ENCODE assay signal across 31 mouse cellular contexts in the genomic region with DNA sequence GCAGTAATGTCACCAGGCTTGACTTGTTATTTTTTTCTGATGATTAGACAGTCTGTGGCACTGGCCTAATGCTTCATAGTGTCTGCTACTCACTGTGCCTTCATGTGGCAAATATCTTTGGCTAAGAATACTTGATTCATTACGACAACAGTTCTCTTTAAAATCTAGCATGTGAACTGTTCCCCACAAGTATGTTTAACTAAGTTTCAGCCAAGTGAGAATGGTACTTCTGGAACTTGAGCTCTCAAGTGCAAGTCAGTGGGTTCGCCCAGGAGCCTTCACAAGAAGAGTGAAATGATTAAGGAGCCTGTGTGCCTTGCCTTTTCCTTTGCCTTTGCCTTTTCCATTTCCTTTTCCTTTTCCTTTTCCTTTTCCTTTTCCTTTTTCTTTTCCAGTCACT. TPM values are rescaled to one million over a fixed set of nuclear protein-coding genes. Genes with fewer than 3 reads are reported as not detected.
DNase-seq lines count a peak whose midpoint lies in the region; ATAC-seq and TF ChIP-seq lines count a peak whose summit lies in the region.
"Had no signal": no experiment of that assay in that cellular context is flagged by ENCODE, and none has a peak within 500 bp of the region (broad histone marks: within the 10 kb centered on the region; RNA-seq: fewer than 3 reads in every experiment).

No protein-coding gene starts in this region.

- DNase-seq in lung, adult 2 months: peak; percentile 22
- DNase-seq in lung, postnatal 10 days: peak; percentile 49
- no peak for DNase-seq in layer of hippocampus, postnatal 25 days (ENCODE audit: extremely low spot score in 1 of 2, low spot score in 1 of 2)
- no peak for DNase-seq in forebrain, embryonic 14.5 days (ENCODE audit: low spot score)
- DNase-seq: adrenal gland, adult 8-10 months; B cell, adult 2 months; cerebellum, adult 8-10 months; cerebellum, postnatal 25 days; heart, postnatal 36 days; kidney, adult 8-10 months; kidney, postnatal 4 days; layer of hippocampus, postnatal 36 days; thymus, adult 2 months; thymus, postnatal 36 days had no signal

- TF ChIP-seq CTCF in bone marrow, adult 2 months (IDR thresholded peaks at IDR 0.05; ENCODE audit: control insufficient read depth, insufficient read depth, low read length): no peak
- no peak for TF ChIP-seq CTCF in lung, adult 2 months (IDR thresholded peaks at IDR 0.05; ENCODE audit: insufficient read depth, low read length)

- WGBS in bone marrow, adult 2 months: 77% methylated on average over 2 of the region's 2 CpGs
- 53% methylated on average over 2 of the region's 2 CpGs for WGBS in lung, adult 2 months
- 91% methylated on average over 2 of the region's 2 CpGs for WGBS in hindbrain, embryonic 13.5 days
- WGBS in forebrain, embryonic 14.5 days: 80% methylated on average over 2 of the region's 2 CpGs

- no peaks in the 10 kb centered on the region for H3K4me1 ChIP-seq in bone marrow, adult 2 months (ENCODE audit: control insufficient read depth, insufficient read depth, low read length)
- H3K4me1 ChIP-seq in lung, adult 2 months (ENCODE audit: control insufficient read depth, insufficient read depth, low read length): peaks cover 5% of the 10 kb centered on the region
- H3K4me1 ChIP-seq in hindbrain, embryonic 13.5 days (replicated peaks): no peaks in the 10 kb centered on the region
- H3K4me1 ChIP-seq in forebrain, embryonic 14.5 days (ENCODE audit: control insufficient read depth, insufficient read depth, low read length): no peaks in the 10 kb centered on the region
- H3K4me1 ChIP-seq: hindbrain, embryonic 12.5 days; limb, embryonic 10.5 days; limb, embryonic 15.5 days; megakaryocyte, embryonic 14.5 days; midbrain, embryonic 12.5 days; neural tube, embryonic 12.5 days had no signal

- H3K4me2 ChIP-seq in hindbrain, embryonic 13.5 days: no peak overlapping the region
- no peak overlapping the region for H3K4me2 ChIP-seq in forebrain, embryonic 14.5 days (ENCODE audit: low read length)
- H3K4me2 ChIP-seq: heart, embryonic 11.5 days; hindbrain, embryonic 12.5 days; limb, embryonic 15.5 days; midbrain, embryonic 12.5 days; neural tube, embryonic 12.5 days had no signal

- H3K9ac ChIP-seq in hindbrain, embryonic 13.5 days: no peak overlapping the region
- H3K9ac ChIP-seq in forebrain, embryonic 14.5 days (ENCODE audit: low read length): no peak overlapping the region
- H3K9ac ChIP-seq: hindbrain, embryonic 12.5 days; limb, embryonic 15.5 days; midbrain, embryonic 12.5 days; neural tube, embryonic 12.5 days had no signal

- no peaks in the 10 kb centered on the region for H3K36me3 ChIP-seq in hindbrain, embryonic 13.5 days
- no peaks in the 10 kb centered on the region for H3K36me3 ChIP-seq in forebrain, embryonic 14.5 days (ENCODE audit: control insufficient read depth, insufficient read depth, low read length)
- H3K36me3 ChIP-seq: hindbrain, embryonic 12.5 days; limb, embryonic 10.5 days; limb, embryonic 15.5 days; midbrain, embryonic 12.5 days; neural tube, embryonic 12.5 days had no signal

- ATAC-seq in hindbrain, embryonic 13.5 days (ENCODE audit: low FRiP score): no peak
- no peak for ATAC-seq in forebrain, embryonic 14.5 days
- ATAC-seq: activated CD4-positive, CD25-positive, alpha-beta regulatory T cell, adult 4 months; forebrain, embryonic 16.5 days; intestine, embryonic 16.5 days had no signal

- no peaks in the 10 kb centered on the region for H3K27me3 ChIP-seq in hindbrain, embryonic 13.5 days
- H3K27me3 ChIP-seq in forebrain, embryonic 14.5 days (replicated peaks; ENCODE audit: control insufficient read depth, insufficient read depth, low read length): no peaks in the 10 kb centered on the region
- H3K27me3 ChIP-seq: hindbrain, embryonic 12.5 days; limb, embryonic 15.5 days; midbrain, embryonic 12.5 days; neural tube, embryonic 12.5 days had no signal

- no peaks in the 10 kb centered on the region for H3K9me3 ChIP-seq in hindbrain, embryonic 13.5 days
- H3K9me3 ChIP-seq in forebrain, embryonic 14.5 days (replicated peaks; ENCODE audit: control insufficient read depth, low read length): no peaks in the 10 kb centered on the region
- H3K9me3 ChIP-seq: hindbrain, embryonic 12.5 days; limb, embryonic 10.5 days; limb, embryonic 15.5 days; megakaryocyte, embryonic 14.5 days; midbrain, embryonic 12.5 days; neural tube, embryonic 12.5 days had no signal

- H3K27ac ChIP-seq in bone marrow, adult 2 months (ENCODE audit: control insufficient read depth, insufficient read depth, low read depth, low read length, poor library complexity): no peak overlapping the region
- no peak overlapping the region for H3K27ac ChIP-seq in hindbrain, embryonic 13.5 days
- H3K27ac ChIP-seq in forebrain, embryonic 14.5 days (ENCODE audit: low read depth, low read length): no peak overlapping the region
- H3K27ac ChIP-seq: hindbrain, embryonic 12.5 days; kidney, postnatal 0 days; limb, embryonic 10.5 days; limb, embryonic 15.5 days; midbrain, embryonic 12.5 days; neural tube, embryonic 12.5 days had no signal

- TF ChIP-seq POLR2A in bone marrow, adult 2 months (IDR thresholded peaks at IDR 0.05; ENCODE audit: borderline replicate concordance, control insufficient read depth, low read depth, low read length): no peak
- TF ChIP-seq POLR2A in lung, adult 2 months (IDR thresholded peaks at IDR 0.05; ENCODE audit: borderline replicate concordance, extremely low read depth, low read depth, low read length): no peak

- H3K4me3 ChIP-seq in bone marrow, adult 2 months (replicated peaks; ENCODE audit: control insufficient read depth, low read depth, low read length): peak overlapping the region; percentile 3
- no peak overlapping the region for H3K4me3 ChIP-seq in lung, adult 2 months (replicated peaks; ENCODE audit: extremely low read depth, low read depth, low read length)
- H3K4me3 ChIP-seq in hindbrain, embryonic 13.5 days: no peak overlapping the region
- H3K4me3 ChIP-seq in forebrain, embryonic 14.5 days (ENCODE audit: low read depth, low read length): no peak overlapping the region
- H3K4me3 ChIP-seq: hindbrain, embryonic 12.5 days; limb, embryonic 10.5 days; limb, embryonic 15.5 days; megakaryocyte, embryonic 14.5 days; midbrain, embryonic 12.5 days; myocyte; neural tube, embryonic 12.5 days had no signal

RNA-seq across cellular contexts. Expression of a gene that starts 0.8 kb away (rescaled TPM):
- polyA plus RNA-seq in bone marrow, adult 2 months (2011; ENCODE audit: insufficient read depth, insufficient read length, low replicate concordance, missing spikeins): 1.3 and 4.7 TPM in 2 replicates
- polyA plus RNA-seq in lung, adult 2 months (2012; rRNA removed): 4.3 and 4.8 TPM in 2 replicates
- under 1 TPM in 1 of 2 experiments, not detected in 1; 0.26 TPM for total RNA-seq in layer of hippocampus, postnatal 25 days (2021)
- not detected in 2 replicates for polyA plus RNA-seq in hindbrain, embryonic 13.5 days (2015; fragmentation: Nextera tagmentation; extraction: Ambion mirVana)
- 0.11 TPM in 1 of 2 replicates, not detected in the other for polyA plus RNA-seq in forebrain, embryonic 14.5 days (2014; fragmentation: Nextera tagmentation; extraction: Ambion mirVana)
- total RNA-seq: midbrain, postnatal 0 days had no signal
- polyA plus RNA-seq: activated CD4-positive, CD25-positive, alpha-beta regulatory T cell, adult 4 months; embryonic facial prominence, embryonic 11.5 days; forebrain, embryonic 16.5 days; heart, embryonic 11.5 days; hindbrain, embryonic 12.5 days; limb, embryonic 10.5 days; limb, embryonic 15.5 days; midbrain, embryonic 12.5 days; myocyte; neural tube, embryonic 12.5 days had no signal

RNA-seq across cellular contexts. Expression of a gene that starts 42.4 kb away (rescaled TPM):
- polyA plus RNA-seq in bone marrow, adult 2 months (2011; ENCODE audit: insufficient read depth, insufficient read length, low replicate concordance, missing spikeins): not detected in 2 replicates
- polyA plus RNA-seq in lung, adult 2 months (2012; rRNA removed): 12.0 and 18.9 TPM in 2 replicates
- under 1 TPM; 0.14 to 0.39 TPM for total RNA-seq in layer of hippocampus, postnatal 25 days (2021)
- 0.09 and 0.21 TPM in 2 replicates for polyA plus RNA-seq in hindbrain, embryonic 13.5 days (2015; fragmentation: Nextera tagmentation; extraction: Ambion mirVana)
- 0.23 and 0.54 TPM in 2 replicates for polyA plus RNA-seq in forebrain, embryonic 14.5 days (2014; fragmentation: Nextera tagmentation; extraction: Ambion mirVana)
- total RNA-seq: layer of hippocampus, adult 8-10 months; midbrain, postnatal 0 days had no signal
- polyA plus RNA-seq: activated CD4-positive, CD25-positive, alpha-beta regulatory T cell, adult 4 months; myocyte had no signal

RNA-seq across cellular contexts. Expression of a gene that starts 55.3 kb away (rescaled TPM):
- 12.6 TPM in 1 of 2 replicates, not detected in the other for polyA plus RNA-seq in bone marrow, adult 2 months (2011; ENCODE audit: insufficient read depth, insufficient read length, low replicate concordance, missing spikeins)
- 8.1 and 10.3 TPM in 2 replicates for polyA plus RNA-seq in lung, adult 2 months (2012; rRNA removed)
- 10 to 100 TPM; 21.2 to 30.0 TPM for total RNA-seq in layer of hippocampus, postnatal 25 days (2021)
- polyA plus RNA-seq in hindbrain, embryonic 13.5 days (2015; fragmentation: Nextera tagmentation; extraction: Ambion mirVana): 22.0 and 22.2 TPM in 2 replicates
- polyA plus RNA-seq in forebrain, embryonic 14.5 days (2014; fragmentation: Nextera tagmentation; extraction: Ambion mirVana): 19.5 and 22.2 TPM in 2 replicates

Comparison
In these comparisons a context has a peak if more than half of its experiments do, and no peak if none do; other contexts are left out.
1. DNase-seq: peak in lung, adult 2 months (single experiment) and lung, postnatal 10 days (single experiment); none in layer of hippocampus, postnatal 25 days (0 of 2) and forebrain, embryonic 14.5 days (single experiment).